Mouse (Mus musculus) stomach, postnatal 0 days (tissue): ENCODE results near the gene Tnrc6b. TPM values are rescaled to one million over a fixed set of nuclear protein-coding genes. Genes with fewer than 3 reads are reported as not detected.

Experiments
- ATAC-seq: fragments of 200-750 bp; cut with Nextera tagmentation; 2 replicates; pipeline ENCODE4 v1.8.0; 2017; ENCODE audit not compliant: low FRiP score, low TSS enrichment
- DNase-seq: peaks from one replicate; pipeline ENCODE4 v3.0.0-alpha.2; 2016; ENCODE audit warnings: low spot score
- H3K27ac ChIP-seq: fragments of 300-500 bp; sonication (generic); replicated peaks from 2 replicates; pipeline ENCODE4 v1.5.1; 2014; ENCODE audit warnings: mild to moderate bottlenecking, control low read depth
- H3K27me3 ChIP-seq: fragments of 300-500 bp; sonication (generic); 2 replicates; pipeline ENCODE4 v1.6.1; 2014; ENCODE audit warnings: low read length; ENCODE audit not compliant: control insufficient read depth, insufficient read depth
- H3K36me3 ChIP-seq: fragments of 300-500 bp; sonication (generic); 2 replicates; pipeline ENCODE4 v1.6.1; 2014; ENCODE audit warnings: low read length, mixed read lengths; ENCODE audit not compliant: control insufficient read depth, insufficient read depth
- H3K4me1 ChIP-seq: fragments of 300-500 bp; sonication (generic); replicated peaks from 2 replicates; pipeline ENCODE4 v1.6.1; 2014; ENCODE audit warnings: antibody characterized with exemption; ENCODE audit not compliant: control insufficient read depth, insufficient read depth
- H3K4me2 ChIP-seq: fragments of 300-500 bp; sonication (generic); replicated peaks from 2 replicates; pipeline ENCODE4 v1.6.1; 2014; ENCODE audit warnings: low read depth, mild to moderate bottlenecking, control low read depth, moderate library complexity
- H3K4me3 ChIP-seq: fragments of 300-500 bp; sonication (generic); 2 replicates; pipeline ENCODE4 v1.5.1; 2014; ENCODE audit warnings: low read depth, low read length, control low read depth
- H3K9ac ChIP-seq: fragments of 300-500 bp; sonication (generic); 2 replicates; pipeline ENCODE4 v1.6.1; 2014; ENCODE audit warnings: mild to moderate bottlenecking, low read length, control low read depth, mixed read lengths
- H3K9me3 ChIP-seq: fragments of 300-500 bp; sonication (generic); 2 replicates; pipeline ENCODE4 v1.6.1; 2016; ENCODE audit warnings: low read length; ENCODE audit not compliant: control insufficient read depth
- CTCF ChIP-seq: IDR thresholded peaks from 2 replicates; pipeline ENCODE4 v1.5.1; 2016; ENCODE audit warnings: antibody characterized with exemption, low read depth, mild to moderate bottlenecking, moderate library complexity
- EP300 ChIP-seq: optimal IDR thresholded peaks from 2 replicates; pipeline ENCODE3; 2016; ENCODE audit warnings: antibody characterized with exemption
- WGBS: fragments of 180-500 bp; shearing (Covaris S2); extraction: QIAGEN DNeasy Blood & Tissue Kit; methylation state at CpG from one replicate; pipeline ENCODE4 v1.1.7; 2014; 5-methylcytosine and 5-hydroxymethylcytosine counted together
- polyA plus RNA-seq: library from polyadenylated mRNA; unstranded; fragments of >200 nt; fragmentation: Nextera tagmentation; extraction: Ambion mirVana; gene quantifications from 2 replicates; pipeline ENCODE4 v1.2.1, GENCODE M21; 2015

Tnrc6b gene
- polyA plus RNA-seq, 1 experiment from 2014 or later: 8.5 TPM

DNA sequence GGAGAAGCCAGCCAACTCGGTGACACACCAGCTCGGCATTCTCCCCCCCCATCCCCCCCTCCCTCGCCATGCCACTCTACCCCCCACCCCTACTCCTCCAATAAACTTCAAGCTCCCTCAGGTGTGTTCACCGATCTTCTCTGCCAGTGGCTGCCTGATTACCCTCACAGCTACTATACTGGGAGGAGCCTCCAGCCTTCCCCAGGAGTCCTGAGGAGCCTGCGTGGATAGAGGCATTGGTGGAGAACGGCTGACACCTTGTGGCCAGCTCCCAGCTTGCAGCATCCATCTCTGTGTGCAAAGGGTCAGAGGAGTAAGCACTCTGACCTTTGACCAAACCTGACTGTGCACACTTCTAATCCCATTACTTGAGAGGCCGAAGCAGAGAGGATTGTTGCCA is 6.8 kb upstream of the Tnrc6b start:
- Histone ChIP-seq H3K4me2 (0 out of 2 replicates have a peak overlapping the region, but pooled peaks have one; percentile 20), H3K27me3 (no peaks in the 10 kb centered on the region), H3K4me1 (peaks cover 4% of the 10 kb centered on the region; the same call in 1 of the 2 replicates), H3K36me3 (no peaks in the 10 kb centered on the region; the same call in 1 of the 2 replicates), H3K4me3 (no peak overlapping the region), H3K9me3 (no peaks in the 10 kb centered on the region), H3K27ac (no peak overlapping the region), H3K9ac (no peak overlapping the region)
- ATAC-seq (peak; percentile 87), DNase-seq (peak; percentile 89)
- TF ChIP-seq EP300: no peak
- TF ChIP-seq CTCF: peak; percentile 95
- WGBS: 4% methylated on average over 6 of the region's 7 CpGs

DNA sequence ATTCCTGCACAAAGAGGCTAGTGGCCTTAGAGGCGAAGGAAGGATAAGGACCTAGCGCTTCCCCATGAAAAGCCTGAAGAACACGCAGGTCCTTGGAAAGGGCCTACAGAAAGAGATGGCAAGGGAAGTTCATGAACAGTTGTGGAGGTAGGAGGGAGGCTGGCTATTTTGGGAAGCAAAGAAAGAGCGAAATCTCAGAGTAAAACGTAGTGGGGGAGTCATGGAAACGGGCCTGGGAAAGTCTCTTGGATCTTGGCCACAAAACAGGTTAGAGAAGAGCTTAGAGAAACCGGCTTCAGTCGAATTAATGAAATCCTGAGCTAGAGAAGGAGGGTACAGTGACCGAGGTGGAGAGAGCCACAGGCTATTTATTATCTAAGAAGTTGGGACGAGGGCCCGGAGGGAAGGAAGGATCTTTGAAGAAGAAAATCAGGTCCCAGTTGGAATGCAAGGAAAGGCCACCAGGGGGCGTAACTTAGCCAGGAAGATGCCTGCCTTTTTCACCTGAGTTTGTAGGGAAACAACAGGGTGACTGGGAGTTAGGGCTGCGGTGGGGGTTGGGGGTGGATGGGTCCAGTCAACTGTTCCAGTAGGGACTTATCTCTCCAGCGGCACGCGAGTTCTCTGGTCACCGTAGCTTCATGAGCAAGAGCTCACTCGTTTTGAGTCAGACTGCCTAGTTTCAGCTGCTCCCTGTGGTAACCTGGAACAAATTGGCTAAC is 5.1 kb upstream of the Tnrc6b start:
- no peaks in the 10 kb centered on the region for H3K36me3 ChIP-seq
- H3K9ac ChIP-seq: peak overlapping the region; percentile 41
- no peaks in the 10 kb centered on the region for H3K9me3 ChIP-seq
- H3K4me3 ChIP-seq: peak overlapping the region; percentile 25
- H3K27ac ChIP-seq: peak overlapping the region; percentile 71
- TF ChIP-seq CTCF: peak; percentile 93
- no peak for TF ChIP-seq EP300
- peaks cover 4% of the 10 kb centered on the region; the same call in 1 of the 2 replicates for H3K4me1 ChIP-seq
- H3K4me2 ChIP-seq: peak overlapping the region; percentile 56
- DNase-seq (peak; percentile 90), ATAC-seq (no peak)
- no peaks in the 10 kb centered on the region for H3K27me3 ChIP-seq
- 25% methylated on average over 18 of the region's 18 CpGs for WGBS

DNA sequence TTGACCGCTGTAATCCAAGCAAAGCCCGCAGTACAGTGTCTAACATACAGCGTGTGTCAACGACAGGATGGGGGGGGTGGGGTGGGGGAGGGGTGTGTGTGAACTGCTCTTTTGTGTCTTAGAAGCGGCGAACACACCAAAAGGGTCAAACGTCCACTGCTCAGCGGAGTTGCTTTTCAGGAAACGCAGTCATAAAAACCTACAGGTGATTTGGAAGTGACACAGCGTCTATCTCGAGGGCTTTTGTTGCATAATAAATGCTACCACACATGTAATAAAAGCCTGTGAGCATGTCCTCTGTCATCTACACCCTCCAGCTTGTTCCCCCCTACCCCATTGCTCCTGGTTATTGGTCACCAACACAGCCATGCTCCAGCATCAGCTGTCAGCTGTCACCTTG is 4.5 kb upstream of the Tnrc6b start:
- Histone ChIP-seq H3K27ac (peak overlapping the region; percentile 71), H3K4me2 (peak overlapping the region; percentile 56), H3K4me3 (peak overlapping the region; percentile 25), H3K36me3 (no peaks in the 10 kb centered on the region), H3K9me3 (no peaks in the 10 kb centered on the region), H3K4me1 (peaks cover 4% of the 10 kb centered on the region; the same call in 1 of the 2 replicates), H3K27me3 (no peaks in the 10 kb centered on the region), H3K9ac (peak overlapping the region; percentile 41; the same call in 1 of the 2 replicates)
- DNase-seq (peak; percentile 43), ATAC-seq (no peak)
- TF ChIP-seq CTCF: no peak
- no peak for TF ChIP-seq EP300
- 3% methylated on average over 11 of the region's 11 CpGs for WGBS

DNA sequence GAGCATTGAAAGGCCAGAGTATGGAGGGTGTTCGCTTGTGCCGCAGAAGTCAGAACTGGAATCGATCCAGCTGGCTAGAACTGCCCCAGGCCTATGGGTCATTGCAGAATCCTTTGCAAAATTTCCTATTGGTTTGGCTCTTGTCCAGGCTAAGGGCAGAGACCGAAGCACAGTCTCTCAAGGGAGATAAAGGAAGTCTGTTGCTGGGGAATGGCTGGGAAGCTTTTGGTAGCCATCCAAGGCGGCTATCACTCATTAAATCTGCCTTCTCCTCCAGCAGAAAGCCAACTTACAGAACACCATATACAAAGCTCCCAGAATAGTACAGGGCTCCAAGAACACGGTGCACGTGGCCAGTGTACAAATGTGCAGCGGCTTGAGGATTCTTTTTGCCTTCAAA is 4.0 kb upstream of the Tnrc6b start:
- Histone ChIP-seq H3K36me3 (no peaks in the 10 kb centered on the region), H3K27ac (peak overlapping the region; percentile 71), H3K4me2 (peak overlapping the region; percentile 56), H3K4me3 (no peak overlapping the region), H3K27me3 (no peaks in the 10 kb centered on the region), H3K9ac (no peak overlapping the region), H3K9me3 (no peaks in the 10 kb centered on the region), H3K4me1 (peaks cover 4% of the 10 kb centered on the region; the same call in 1 of the 2 replicates)
- ATAC-seq (no peak), DNase-seq (peak; percentile 38)
- WGBS: 24% methylated on average over 8 of the region's 8 CpGs
- no peak for TF ChIP-seq CTCF
- no peak for TF ChIP-seq EP300

DNA sequence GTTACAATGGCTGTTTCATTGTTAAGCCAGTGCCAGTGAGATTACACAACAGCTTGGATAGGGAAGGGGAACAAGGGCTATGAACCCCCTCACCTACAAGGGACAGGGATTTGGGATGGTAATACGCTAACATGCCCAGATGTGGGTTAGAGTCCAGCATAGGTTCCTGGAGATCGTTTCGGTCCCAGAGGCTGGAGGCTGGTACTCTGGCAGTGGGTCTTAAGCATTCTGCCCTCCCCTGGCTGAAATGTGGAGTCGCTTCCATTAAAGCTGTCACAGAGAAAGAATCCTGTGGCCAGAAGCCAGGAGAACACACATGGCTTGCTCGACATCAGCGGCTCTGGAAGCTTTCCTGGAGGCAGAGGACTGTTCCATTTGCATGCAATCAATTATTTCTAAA is 1.5 kb upstream of the Tnrc6b start:
- Histone ChIP-seq H3K9me3 (no peaks in the 10 kb centered on the region), H3K4me3 (no peak overlapping the region), H3K4me1 (peaks cover 7% of the 10 kb centered on the region; the same call in 1 of the 2 replicates), H3K27ac (no peak overlapping the region), H3K9ac (no peak overlapping the region), H3K27me3 (no peaks in the 10 kb centered on the region), H3K36me3 (no peaks in the 10 kb centered on the region), H3K4me2 (no peak overlapping the region)
- 20% methylated on average over 6 of the region's 6 CpGs for WGBS
- DNase-seq (no peak), ATAC-seq (no peak)
- peak; percentile 55 for TF ChIP-seq CTCF
- no peak for TF ChIP-seq EP300

DNA sequence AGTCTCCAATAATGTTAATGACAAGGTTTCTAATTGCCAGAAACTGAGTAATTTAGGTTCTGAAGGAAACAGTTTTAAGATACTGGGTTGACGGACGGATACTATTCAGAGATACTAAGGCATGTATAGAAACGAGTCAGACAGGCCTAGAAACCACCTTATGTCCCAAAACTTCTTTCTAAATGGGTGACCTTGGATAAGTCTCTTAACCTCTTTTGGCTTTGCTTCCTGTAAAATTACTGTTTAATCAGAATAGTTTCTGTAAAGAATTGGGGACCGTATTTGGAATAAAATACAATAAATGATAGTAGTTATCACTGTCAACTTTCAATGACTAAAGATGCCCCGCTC is 881 bp upstream of the Tnrc6b start:
- WGBS: 8% methylated on average over 5 of the region's 5 CpGs

More for the DNA sequence above, 881 bp upstream of the Tnrc6b start:
- Histone ChIP-seq H3K4me3 (no peak overlapping the region; the same call in 1 of the 2 replicates), H3K36me3 (no peaks in the 10 kb centered on the region), H3K4me2 (peak overlapping the region; percentile 27), H3K9me3 (no peaks in the 10 kb centered on the region), H3K27me3 (no peaks in the 10 kb centered on the region), H3K4me1 (peaks cover 7% of the 10 kb centered on the region; the same call in 1 of the 2 replicates), H3K9ac (no peak overlapping the region), H3K27ac (no peak overlapping the region)
- TF ChIP-seq EP300 (no peak), CTCF (no peak)
- ATAC-seq (no peak), DNase-seq (no peak)
